Mouse (Mus musculus): ENCODE results near the gene Nr1h2. TPM values are rescaled to one million over a fixed set of nuclear protein-coding genes. Genes with fewer than 3 reads are reported as not detected.

Nr1h2 gene
- total RNA-seq (2012; rRNA removed) (42.3 and 49.7 TPM in 2 replicates), polyA plus RNA-seq (2012; ENCODE audit: insufficient read depth in 1 of 2, insufficient read length in 2 of 2, low read depth in 1 of 2, low replicate concordance in 2 of 2, missing spikeins in 1 of 2) (10 to 100 TPM in 1 of 2 experiments, not detected in 1; 82.3 TPM)

- Histone ChIP-seq H3K36me3 (ENCODE audit: control insufficient read depth in 1 of 2, insufficient read depth in 2 of 2, low read length in 2 of 2) (peaks cover 0 to 4% of the 10 kb centered on the region in 2 experiments; a peak in 1 of 4 replicates), H3K27ac (ENCODE audit: control insufficient read depth, low read depth, low read length) (peak within 1 kb of the TSS; percentile 89), H3K4me3 (ENCODE audit: control insufficient read depth in 1 of 2, insufficient read depth in 1 of 2, low read depth in 2 of 2, low read length in 2 of 2) (peak within 1 kb of the TSS; percentile 77 to 93), H3K9me3 (replicated peaks; ENCODE audit: insufficient read depth, low read length) (no peaks in the 10 kb centered on the region), H3K27me3 (ENCODE audit: control insufficient read depth in 1 of 2, insufficient read depth in 2 of 2, low read length in 2 of 2) (no peaks in the 10 kb centered on the region), H3K79me2 (ENCODE audit: control insufficient read depth, insufficient read depth, low read length, poor library complexity) (peaks cover 7% of the 10 kb centered on the region), H3K9ac (ENCODE audit: control insufficient read depth, low read depth, low read length, poor library complexity, severe bottlenecking) (peak within 1 kb of the TSS; percentile 86), H3K4me1 (ENCODE audit: control insufficient read depth in 1 of 2, insufficient read depth in 2 of 2, low read length in 2 of 2) (peaks cover 0 to 15% of the 10 kb centered on the region in 2 experiments; a peak in 3 of 4 replicates)
- DNase-seq (ENCODE audit: low read depth, low spot score), result peak; percentile 97
- TF ChIP-seq MAZ (IDR thresholded peaks at IDR 0.05; ENCODE audit: low read depth, low read length) (no peak), MYC (IDR thresholded peaks at IDR 0.05; ENCODE audit: low read depth, low read length) (0 out of 2 replicates have a peak, but pooled peaks have one; percentile 40), CTCF (IDR thresholded peaks at IDR 0.05 in 2 of 3, conservative IDR thresholded peaks at IDR 0.05 in 1 of 3; ENCODE audit: control insufficient read depth in 1 of 3, insufficient read depth in 1 of 3, low read depth in 2 of 3, low read length in 3 of 3, poor library complexity in 1 of 3, severe bottlenecking in 1 of 3) (no peak), CHD1 (IDR thresholded peaks at IDR 0.05; ENCODE audit: low read depth, low read length) (no peak), BHLHE40 (IDR thresholded peaks at IDR 0.05; ENCODE audit: borderline replicate concordance, low read depth, low read length) (no peak), TAL1 (IDR thresholded peaks at IDR 0.05; ENCODE audit: low read length) (no peak), ELF1 (IDR thresholded peaks at IDR 0.05; ENCODE audit: low read depth, low read length) (peak; percentile 97), NRF1 (IDR thresholded peaks at IDR 0.05; ENCODE audit: insufficient read depth, low read depth, low read length, poor library complexity, severe bottlenecking) (no peak), POLR2AphosphoS5 (IDR thresholded peaks at IDR 0.05; ENCODE audit: borderline replicate concordance, low read depth, low read length) (no peak), GATA1 (IDR thresholded peaks at IDR 0.05; ENCODE audit: low read depth, low read length) (no peak), POLR2AphosphoS2 (IDR thresholded peaks at IDR 0.05; ENCODE audit: low read length) (no peak), KAT2A (conservative IDR thresholded peaks at IDR 0.05; ENCODE audit: low read depth, low read length) (no peak; the same call in 1 of the 2 replicates), CHD2 (IDR thresholded peaks at IDR 0.05; ENCODE audit: low read length) (no peak), SMC3 (IDR thresholded peaks at IDR 0.05; ENCODE audit: low read depth, low read length) (no peak), USF1 (IDR thresholded peaks at IDR 0.05; ENCODE audit: low read depth, low read length) (no peak), POLR2A (IDR thresholded peaks at IDR 0.05; ENCODE audit: control insufficient read depth in 1 of 2, insufficient read depth in 1 of 2, low read depth in 1 of 2, low read length in 2 of 2, poor library complexity in 1 of 2) (peak in 1 of 2 experiments; percentile 79; a peak in 3 of 4 replicates), RCOR1 (IDR thresholded peaks at IDR 0.05; ENCODE audit: low read depth, low read length) (no peak), ZC3H11A (IDR thresholded peaks at IDR 0.05; ENCODE audit: low read depth, low read length) (no peak), TBP (IDR thresholded peaks at IDR 0.05; ENCODE audit: low read depth, low read length) (peak; percentile 82), MXI1 (IDR thresholded peaks at IDR 0.05; ENCODE audit: low read depth, low read length) (no peak; the same call in 1 of the 2 replicates), USF2 (IDR thresholded peaks at IDR 0.05; ENCODE audit: borderline replicate concordance in 1 of 2, insufficient read depth in 1 of 2, low read depth in 1 of 2, low read length in 2 of 2) (no peak), MEF2A (IDR thresholded peaks at IDR 0.05; ENCODE audit: extremely low read depth, insufficient replicate concordance, low read depth, low read length, poor library complexity, severe bottlenecking) (no peak), NELFE (IDR thresholded peaks at IDR 0.05; ENCODE audit: low read depth, low read length) (peak; percentile 63), MYB (IDR thresholded peaks at IDR 0.05; ENCODE audit: low read depth, low read length) (no peak), JUND (IDR thresholded peaks at IDR 0.05; ENCODE audit: low read depth, low read length) (no peak), GABPA (IDR thresholded peaks at IDR 0.05; ENCODE audit: low read depth, low read length) (no peak), MAX (IDR thresholded peaks at IDR 0.05; ENCODE audit: low read length) (no peak), MAFK (IDR thresholded peaks at IDR 0.05; ENCODE audit: borderline replicate concordance, low read depth, low read length) (no peak), HCFC1 (IDR thresholded peaks at IDR 0.05; ENCODE audit: low read depth, low read length) (peak; percentile 92), SIN3A (IDR thresholded peaks at IDR 0.05; ENCODE audit: low read length) (peak; percentile 90; the same call in 1 of the 2 replicates), RAD21 (IDR thresholded peaks at IDR 0.05; ENCODE audit: low read depth, low read length) (no peak), EP300 (IDR thresholded peaks at IDR 0.05; ENCODE audit: low read depth in 1 of 2, low read length in 2 of 2) (0 out of 4 replicates have a peak, but pooled peaks of 1 of the 2 experiments have one; percentile 1), UBTF (IDR thresholded peaks at IDR 0.05; ENCODE audit: borderline replicate concordance, insufficient read depth, low read depth, low read length) (no peak), E2F4 (IDR thresholded peaks at IDR 0.05; ENCODE audit: borderline replicate concordance, low read depth, low read length) (no peak), ZKSCAN1 (IDR thresholded peaks at IDR 0.05; ENCODE audit: low read depth, low read length) (no peak), ETS1 (IDR thresholded peaks at IDR 0.05; ENCODE audit: low read depth, low read length) (peak; percentile 59; the same call in 1 of the 2 replicates), TCF12 (IDR thresholded peaks at IDR 0.05; ENCODE audit: low read depth, low read length) (no peak)
These were observed at the start of gene Nr1h2 for GRCm38 (mm10) chr7:44553826-44554225. TSS of gene Nr1h2 (minus strand) at chr7:44553951.

All from MEL (cell line).